ENCODE assay signal across 18 mouse cellular contexts in genomic region chr13:5315011-5315410, GRCm38 (mm10).
DNase-seq lines count a peak whose midpoint lies in the region; ATAC-seq lines count a peak whose summit lies in the region.
"Had no signal": no experiment of that assay in that cellular context is flagged by ENCODE, and none has a peak within 500 bp of the region (broad histone marks: within the 10 kb centered on the region; RNA-seq: fewer than 3 reads in every experiment).

No protein-coding gene starts in this region.

- no peaks in the 10 kb centered on the region for H3K27me3 ChIP-seq in embryonic facial prominence, embryonic 14.5 days (replicated peaks; ENCODE audit: control insufficient read depth, insufficient read depth, low read length)
- H3K27me3 ChIP-seq in embryonic facial prominence, embryonic 10.5 days (replicated peaks; ENCODE audit: low read depth, poor library complexity, severe bottlenecking): no peaks in the 10 kb centered on the region
- no peaks in the 10 kb centered on the region for H3K27me3 ChIP-seq in kidney, embryonic 15.5 days
- H3K27me3 ChIP-seq in forebrain, embryonic 10.5 days (ENCODE audit: poor library complexity, severe bottlenecking): no peaks in the 10 kb centered on the region
- H3K27me3 ChIP-seq: embryonic facial prominence, embryonic 13.5 days; forebrain, embryonic 12.5 days; limb, embryonic 12.5 days; liver, embryonic 15.5 days; midbrain, embryonic 15.5 days; Patski had no signal

- no peaks in the 10 kb centered on the region for H3K4me1 ChIP-seq in embryonic facial prominence, embryonic 14.5 days (ENCODE audit: control insufficient read depth, insufficient read depth, low read length)
- peaks cover 7% of the 10 kb centered on the region; the same call in 1 of the 2 replicates for H3K4me1 ChIP-seq in embryonic facial prominence, embryonic 10.5 days
- no peaks in the 10 kb centered on the region for H3K4me1 ChIP-seq in kidney, embryonic 15.5 days
- H3K4me1 ChIP-seq in forebrain, embryonic 10.5 days: no peaks in the 10 kb centered on the region
- H3K4me1 ChIP-seq: embryonic facial prominence, embryonic 13.5 days; forebrain, embryonic 12.5 days; limb, embryonic 12.5 days; liver, embryonic 15.5 days; midbrain, embryonic 15.5 days had no signal

- WGBS in embryonic facial prominence, embryonic 14.5 days: 36% methylated on average over 1 of the region's 1 CpGs
- 45% methylated on average over 1 of the region's 1 CpGs for WGBS in embryonic facial prominence, embryonic 10.5 days
- 39% methylated on average over 1 of the region's 1 CpGs for WGBS in kidney, embryonic 15.5 days
- 65% methylated on average over 1 of the region's 1 CpGs for WGBS in forebrain, embryonic 10.5 days

- DNase-seq in embryonic facial prominence, embryonic 14.5 days (ENCODE audit: low spot score): peak; percentile 29
- no peak for DNase-seq in embryonic facial prominence, embryonic 10.5 days (ENCODE audit: low spot score)
- DNase-seq in kidney, adult 8-10 months: peak; percentile 3 to 18
- DNase-seq in brain, adult 2 months (ENCODE audit: low read depth, low spot score): peak; percentile 21
- DNase-seq in kidney, postnatal 10 days: peak; percentile 16
- no peak for DNase-seq in forebrain, embryonic 10.5 days (ENCODE audit: extremely low spot score, low spot score)
- DNase-seq: cerebellum, adult 2 months; right cerebral cortex, adult 18-20 months; thymus, postnatal 4 days had no signal

- H3K9ac ChIP-seq in embryonic facial prominence, embryonic 14.5 days (ENCODE audit: low read depth, low read length): no peak overlapping the region
- no peak overlapping the region for H3K9ac ChIP-seq in kidney, embryonic 15.5 days
- H3K9ac ChIP-seq: embryonic facial prominence, embryonic 13.5 days; forebrain, embryonic 12.5 days; limb, embryonic 12.5 days; liver, embryonic 15.5 days; midbrain, embryonic 15.5 days had no signal

- no peak overlapping the region for H3K4me2 ChIP-seq in embryonic facial prominence, embryonic 14.5 days (ENCODE audit: low read depth, low read length)
- H3K4me2 ChIP-seq in kidney, embryonic 15.5 days: no peak overlapping the region
- H3K4me2 ChIP-seq: embryonic facial prominence, embryonic 13.5 days; forebrain, embryonic 12.5 days; limb, embryonic 12.5 days; liver, embryonic 15.5 days; midbrain, embryonic 15.5 days had no signal

- no peak overlapping the region for H3K4me3 ChIP-seq in embryonic facial prominence, embryonic 14.5 days (ENCODE audit: low read depth, low read length)
- H3K4me3 ChIP-seq in embryonic facial prominence, embryonic 10.5 days: no peak overlapping the region
- no peak overlapping the region for H3K4me3 ChIP-seq in kidney, embryonic 15.5 days (replicated peaks)
- H3K4me3 ChIP-seq in forebrain, embryonic 10.5 days: no peak overlapping the region
- H3K4me3 ChIP-seq: embryonic facial prominence, embryonic 13.5 days; forebrain, embryonic 12.5 days; limb, embryonic 12.5 days; liver, embryonic 15.5 days; midbrain, embryonic 15.5 days had no signal

- H3K9me3 ChIP-seq in embryonic facial prominence, embryonic 14.5 days (ENCODE audit: control insufficient read depth, low read length): no peaks in the 10 kb centered on the region
- H3K9me3 ChIP-seq in embryonic facial prominence, embryonic 10.5 days: no peaks in the 10 kb centered on the region
- no peaks in the 10 kb centered on the region for H3K9me3 ChIP-seq in kidney, embryonic 15.5 days (replicated peaks)
- no peaks in the 10 kb centered on the region for H3K9me3 ChIP-seq in forebrain, embryonic 10.5 days
- H3K9me3 ChIP-seq: embryonic facial prominence, embryonic 13.5 days; forebrain, embryonic 12.5 days; limb, embryonic 12.5 days; liver, embryonic 15.5 days; midbrain, embryonic 15.5 days had no signal

- no peaks in the 10 kb centered on the region for H3K36me3 ChIP-seq in embryonic facial prominence, embryonic 14.5 days (ENCODE audit: control insufficient read depth, insufficient read depth, low read length)
- H3K36me3 ChIP-seq in embryonic facial prominence, embryonic 10.5 days (replicated peaks): no peaks in the 10 kb centered on the region
- H3K36me3 ChIP-seq in kidney, embryonic 15.5 days: no peaks in the 10 kb centered on the region
- no peaks in the 10 kb centered on the region for H3K36me3 ChIP-seq in forebrain, embryonic 10.5 days (replicated peaks)
- H3K36me3 ChIP-seq: embryonic facial prominence, embryonic 13.5 days; forebrain, embryonic 12.5 days; limb, embryonic 12.5 days; liver, embryonic 15.5 days; midbrain, embryonic 15.5 days had no signal

- ATAC-seq in embryonic facial prominence, embryonic 14.5 days (ENCODE audit: low read depth): no peak
- ATAC-seq in kidney, embryonic 15.5 days (replicated peaks; ENCODE audit: low FRiP score): no peak
- ATAC-seq in frontal cortex, adult (ENCODE audit: low TSS enrichment): no peak
- ATAC-seq: hindbrain, embryonic 16.5 days; midbrain, embryonic 15.5 days; Patski had no signal

- no peak overlapping the region for H3K27ac ChIP-seq in embryonic facial prominence, embryonic 14.5 days (replicated peaks; ENCODE audit: low read depth, low read length)
- H3K27ac ChIP-seq in embryonic facial prominence, embryonic 10.5 days (replicated peaks): no peak overlapping the region
- no peak overlapping the region for H3K27ac ChIP-seq in kidney, embryonic 15.5 days
- H3K27ac ChIP-seq in forebrain, embryonic 10.5 days: no peak overlapping the region
- H3K27ac ChIP-seq: embryonic facial prominence, embryonic 13.5 days; forebrain, embryonic 12.5 days; limb, embryonic 12.5 days; liver, embryonic 15.5 days; midbrain, embryonic 15.5 days had no signal

Comparison
In these comparisons a context has a peak if more than half of its experiments do, and no peak if none do; other contexts are left out.
1. DNase-seq: peak in embryonic facial prominence, embryonic 14.5 days (single experiment), kidney, adult 8-10 months (2 of 2), brain, adult 2 months (single experiment) and kidney, postnatal 10 days (single experiment); none in embryonic facial prominence, embryonic 10.5 days (single experiment) and forebrain, embryonic 10.5 days (single experiment).